Mouse (Mus musculus) kidney, adult 11 months (tissue): Measurements from ENCODE around the gene Chrnb2.
A peak's percentile ranks its signal among the peaks of the same experiment; 100 is the strongest.

Experiments used
- DNase-seq: peaks from one replicate; pipeline ENCODE4 v3.0.0; 2022

Gene Chrnb2

DNA sequence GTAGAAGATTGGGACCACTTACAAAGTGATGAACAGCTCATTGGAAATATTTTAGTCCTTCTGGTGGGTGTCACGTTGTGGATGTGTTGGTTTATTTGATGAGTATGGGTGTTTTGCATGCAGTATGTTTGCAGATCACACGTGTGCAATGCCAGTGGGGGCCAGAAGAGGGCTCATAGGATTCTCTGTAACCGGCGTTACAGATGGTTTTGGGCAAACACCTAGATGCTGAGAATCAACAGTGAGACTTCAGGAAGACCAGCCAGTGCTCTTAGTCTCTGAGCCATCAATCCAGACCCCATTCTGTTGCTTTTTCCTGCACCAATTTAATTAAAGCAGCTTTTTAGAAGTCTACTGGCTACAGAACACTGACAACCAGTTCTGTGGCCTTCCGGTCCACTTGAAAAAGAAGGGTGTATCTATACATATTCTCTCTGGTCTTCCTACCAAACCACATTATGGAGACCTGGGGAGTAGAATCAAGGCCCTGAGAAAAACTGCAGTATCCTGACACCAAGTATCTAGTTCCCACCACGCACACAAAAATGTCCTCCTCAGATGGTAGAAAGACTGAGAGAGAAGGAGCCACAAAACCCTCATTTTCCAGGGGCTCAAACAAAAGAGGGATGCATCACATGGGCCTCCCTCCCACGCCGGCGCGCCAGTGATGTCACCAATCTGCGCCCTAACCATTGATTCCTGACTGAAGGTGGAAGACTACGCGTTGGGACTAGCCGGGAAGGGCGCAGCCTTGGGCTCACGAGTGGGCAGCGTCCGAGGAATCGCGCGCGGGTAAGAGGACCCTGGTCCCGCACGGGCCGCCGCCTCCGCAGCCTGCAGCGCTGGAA is 49.8 kb downstream of the Chrnb2 start, which contains the start of gene Adar:
Gene Adar, plus strand, starts transcription at position 664 of the 848 bp plus-strand sequence.
- peak; percentile 46 for DNase-seq

GRCm38 (mm10) chr3:89704064-89704463 is 60.4 kb downstream of the Chrnb2 start:
- DNase-seq, result no peak

- no peak for DNase-seq
Measured at GRCm38 (mm10) chr3:89703596-89703995, 60.8 kb downstream of the Chrnb2 start.

- no peak for DNase-seq
Measured at GRCm38 (mm10) chr3:89700461-89700860, 64.0 kb downstream of the Chrnb2 start.

- DNase-seq, result no peak
Measured at GRCm38 (mm10) chr3:89698958-89699357, 65.5 kb downstream of the Chrnb2 start.
